Mouse (Mus musculus) skeletal muscle tissue, adult 2 months (tissue): Measurements from ENCODE around the gene Ttc21b.

Experiments used
- DNase-seq: peaks from one replicate; pipeline ENCODE4 v3.0.0-alpha.2; 2012; ENCODE audit warnings: low read depth, low spot score

Gene Ttc21b

GRCm38 (mm10) chr2:66171643-66172042 lies 84.8 kb downstream of the Ttc21b start:
- no peak for DNase-seq

GRCm38 (mm10) chr2:66170721-66171120 lies 85.7 kb downstream of the Ttc21b start:
- DNase-seq: no peak

DNA sequence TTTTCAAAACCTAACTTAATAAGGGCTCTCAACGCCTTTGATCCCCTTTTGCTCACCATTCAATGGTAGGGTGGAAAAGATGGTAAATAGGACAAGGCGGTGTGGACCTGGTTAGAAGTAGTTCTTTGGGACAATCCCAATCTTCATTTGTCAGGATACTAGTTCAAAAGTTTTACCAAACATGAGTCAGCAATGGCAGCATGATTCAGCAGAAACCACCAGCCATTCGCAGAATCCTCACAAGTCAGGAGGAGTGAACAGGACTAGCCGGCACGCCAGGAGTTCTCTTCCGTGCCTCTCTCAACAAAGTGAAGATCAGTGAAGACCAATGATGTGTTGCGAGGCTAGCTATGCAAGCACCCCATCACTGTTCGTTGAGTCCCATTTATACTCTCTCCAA lies 91.4 kb downstream of the Ttc21b start:
- no peak for DNase-seq

DNA sequence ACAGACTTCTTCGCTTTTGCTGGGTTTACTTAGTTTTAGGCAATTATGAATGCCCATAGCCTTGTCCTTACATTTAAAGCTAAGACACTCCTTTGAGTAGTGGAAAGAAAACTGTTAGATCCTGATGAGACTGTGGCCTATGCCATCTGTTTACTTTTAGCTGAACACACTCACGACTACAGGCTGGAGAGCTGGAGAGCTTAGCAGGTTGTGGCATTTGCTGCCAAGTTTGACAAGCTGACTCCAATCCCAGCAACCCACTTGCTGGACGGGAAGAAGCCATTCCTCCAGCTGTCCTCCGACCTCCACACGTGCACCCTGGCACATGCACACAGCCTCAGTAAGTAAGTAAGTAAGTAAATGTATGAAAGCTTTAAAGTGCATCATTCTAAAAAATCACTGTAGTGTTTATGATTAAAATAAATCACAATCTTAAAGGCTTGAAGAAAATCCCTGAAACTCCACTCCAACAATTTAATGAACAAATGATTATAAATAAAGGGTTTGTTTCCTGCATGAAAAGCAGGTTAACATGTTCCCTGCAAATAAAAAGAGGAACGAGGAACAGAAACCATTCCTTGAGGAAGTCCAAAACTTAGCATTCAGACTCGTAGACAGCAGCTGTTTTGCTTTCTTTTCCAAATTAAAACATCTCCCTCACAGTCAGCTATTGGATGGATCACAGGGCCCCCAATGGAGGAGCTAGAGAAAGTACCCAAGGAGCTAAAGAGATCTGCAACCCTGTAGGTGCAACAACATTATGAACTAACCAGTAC lies 98.1 kb downstream of the Ttc21b start:
- no peak for DNase-seq

DNA sequence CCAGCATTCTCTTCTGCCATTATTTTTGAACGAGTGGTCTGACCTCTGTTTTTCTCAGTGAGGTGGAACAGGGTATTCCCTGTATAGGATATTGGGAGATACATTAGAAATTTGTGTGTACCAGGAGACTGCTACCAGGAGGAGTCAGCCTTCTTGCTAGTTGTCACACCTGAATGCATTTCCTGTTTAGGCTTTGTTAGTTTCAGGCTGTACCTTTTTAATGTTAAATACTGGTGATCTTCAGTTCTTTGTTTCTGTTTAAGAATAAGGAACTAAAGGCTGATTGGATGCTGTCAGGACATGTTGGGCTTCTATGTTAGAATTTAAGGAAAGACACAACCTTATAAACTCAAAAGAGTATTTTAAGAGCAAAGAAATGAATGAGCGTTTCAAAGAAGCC lies 105.0 kb downstream of the Ttc21b start:
- no peak for DNase-seq

DNA sequence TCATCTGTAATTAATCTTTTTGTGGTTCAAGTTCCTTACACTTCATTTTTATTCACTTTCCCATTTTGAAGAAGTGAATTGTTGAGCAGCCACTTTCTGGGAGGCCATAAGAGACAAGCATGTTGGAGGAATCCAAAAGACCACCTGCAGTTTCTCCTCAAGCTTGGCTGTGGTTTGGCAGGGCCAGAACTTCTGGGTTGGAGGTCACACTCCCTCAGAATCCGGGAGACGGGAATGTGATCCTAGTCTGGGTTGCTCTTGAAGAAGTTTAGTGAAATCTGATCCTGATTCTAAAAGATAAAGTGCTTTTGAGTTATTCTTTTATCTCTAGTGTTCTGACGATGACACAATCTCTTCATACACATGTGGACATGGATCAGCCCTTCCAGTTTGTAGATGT lies 105.9 kb downstream of the Ttc21b start:
- no peak for DNase-seq

DNA sequence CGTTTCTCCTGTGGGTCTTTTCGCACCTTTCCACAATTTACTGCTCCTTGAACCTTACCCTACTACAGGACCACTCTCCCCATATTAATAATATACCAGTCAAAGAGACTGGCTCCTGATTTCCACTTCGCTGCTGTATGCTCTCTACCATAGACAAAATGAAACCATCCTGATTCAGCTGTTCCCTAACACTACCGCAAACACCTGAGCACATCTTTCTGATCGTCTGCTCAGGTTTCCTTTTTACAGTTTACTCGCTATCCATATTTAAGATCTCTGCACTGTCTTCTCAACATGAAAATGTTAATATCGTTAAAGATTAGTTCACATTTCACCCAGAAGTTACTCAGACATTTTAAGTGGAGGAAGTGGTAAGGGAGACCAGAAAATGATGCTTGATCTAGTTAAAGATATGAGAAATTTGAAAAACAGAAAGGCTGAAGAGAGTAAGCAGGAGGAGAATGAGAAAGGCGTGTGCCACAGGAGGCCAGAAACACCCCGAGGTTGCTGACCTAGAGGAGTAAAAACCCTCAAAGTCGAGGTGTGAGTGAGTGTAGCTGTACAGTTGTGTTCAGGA lies 107.7 kb downstream of the Ttc21b start:
- DNase-seq: no peak

DNA sequence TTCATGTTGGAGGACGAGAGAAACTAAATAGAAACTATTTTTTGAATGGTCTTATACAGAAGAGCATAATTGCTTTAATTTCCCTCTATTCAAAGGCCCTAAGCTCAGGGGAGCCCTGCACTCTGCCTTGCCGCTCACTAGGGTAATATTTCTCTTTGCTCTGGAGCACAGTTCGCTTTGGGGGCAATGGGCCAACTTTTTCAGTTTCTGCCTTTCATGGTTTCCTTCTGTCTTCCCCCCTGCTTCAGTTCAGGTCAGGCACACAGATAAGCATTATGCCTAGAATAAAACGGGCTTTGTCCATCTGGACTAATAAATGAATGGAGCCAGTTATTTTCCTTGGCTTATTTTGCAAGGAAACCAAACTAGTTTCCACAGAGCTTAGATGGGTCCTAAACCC lies 109.9 kb downstream of the Ttc21b start:
- DNase-seq: no peak

DNA sequence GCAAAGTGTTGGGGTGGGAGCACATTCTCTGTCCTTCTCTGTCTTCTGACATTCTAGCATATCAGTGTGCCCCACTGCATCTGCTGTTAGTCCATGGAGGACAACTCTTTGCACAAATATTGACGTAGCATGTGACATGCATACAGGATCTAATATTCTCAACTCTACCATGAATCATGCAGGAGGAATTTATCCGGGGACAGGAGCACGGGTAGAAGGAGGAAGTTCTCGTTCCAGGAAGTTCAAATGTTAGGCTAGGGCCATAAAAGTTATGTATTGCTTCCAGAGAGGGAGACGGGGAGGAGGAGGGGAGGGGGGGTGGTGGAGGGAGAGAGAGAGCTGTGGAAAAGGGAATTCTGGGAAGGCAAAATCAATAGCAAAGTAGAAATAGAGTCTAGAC lies 111.6 kb downstream of the Ttc21b start:
- no peak for DNase-seq

DNA sequence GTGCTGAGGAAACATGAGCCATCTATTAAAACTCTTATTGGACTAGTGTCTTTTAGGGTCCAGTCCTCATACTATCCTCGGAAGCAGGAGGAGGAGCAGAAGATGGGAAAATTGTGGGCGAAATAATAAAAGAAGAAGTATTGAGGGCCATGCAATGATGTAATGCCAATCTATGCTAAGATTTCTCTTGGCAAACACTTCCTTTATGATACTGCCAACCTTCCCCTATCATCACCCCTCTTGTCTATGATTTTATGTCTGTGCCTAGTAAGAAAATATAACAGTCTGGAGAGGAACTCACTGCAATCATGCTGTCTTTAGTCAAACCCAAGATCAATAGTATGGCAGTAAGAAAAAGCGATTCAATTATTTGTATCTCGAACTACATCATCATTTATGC lies 113.1 kb downstream of the Ttc21b start:
- no peak for DNase-seq

GRCm38 (mm10) chr2:66142711-66143110 lies 113.7 kb downstream of the Ttc21b start:
- DNase-seq: no peak

DNA sequence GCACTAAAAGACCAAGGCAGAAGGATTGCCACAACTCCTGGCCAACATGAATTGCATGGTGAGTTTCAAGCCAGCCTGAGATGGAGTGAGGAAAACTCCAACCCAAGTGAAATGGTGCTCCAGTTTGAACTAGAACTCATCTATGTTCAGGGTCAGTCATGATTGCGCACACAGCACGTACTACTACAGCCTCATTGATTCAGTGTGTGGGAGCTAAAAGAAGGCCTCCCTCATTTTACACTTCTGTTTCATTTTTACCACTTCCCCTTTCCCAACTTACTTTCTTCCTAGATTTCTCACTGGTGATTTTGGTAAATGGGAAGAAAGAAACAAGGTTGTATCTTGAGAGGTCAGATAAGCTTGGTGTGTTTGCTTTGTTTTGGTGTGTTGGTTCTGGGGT lies 114.1 kb downstream of the Ttc21b start:
- DNase-seq: no peak

DNA sequence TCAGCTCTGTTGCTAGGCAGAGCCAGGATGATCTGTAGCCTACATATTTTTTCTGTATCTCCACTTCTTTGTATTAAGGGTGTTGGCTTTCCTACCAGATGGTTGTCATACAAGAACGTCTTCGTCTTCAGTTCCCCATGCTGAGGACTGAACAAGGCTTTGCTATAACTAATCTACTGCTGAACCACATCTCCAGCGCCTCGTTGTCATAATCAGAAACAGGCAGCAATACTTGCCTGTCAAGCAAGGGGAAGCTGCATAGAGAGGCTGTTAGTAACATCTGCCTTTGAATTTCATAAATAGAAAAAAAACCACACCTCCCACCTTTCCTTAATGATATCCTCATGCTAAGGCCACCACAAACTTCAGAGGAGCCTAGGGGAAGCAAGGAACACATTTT lies 116.2 kb downstream of the Ttc21b start:
- no peak for DNase-seq
